ENCODE assay signal across 25 mouse cellular contexts in genomic region chr4:109114308-109114707, GRCm38 (mm10).
"Had no signal": no experiment of that assay in that cellular context is flagged by ENCODE, and none has a peak within 500 bp of the region (broad histone marks: within the 10 kb centered on the region; RNA-seq: fewer than 3 reads in every experiment).

No protein-coding gene starts in this region.

- ATAC-seq: forebrain, embryonic 16.5 days; hindbrain, embryonic 16.5 days; inflammation-experienced regulatory T-cells, adult 6 months; intestine, embryonic 15.5 days; intestine, postnatal 0 days had no signal

- H3K9ac ChIP-seq: heart, embryonic 12.5 days; hindbrain, embryonic 12.5 days; hindbrain, embryonic 14.5 days; intestine, embryonic 15.5 days; limb, embryonic 13.5 days; limb, embryonic 15.5 days; liver, embryonic 15.5 days had no signal

- H3K4me2 ChIP-seq: heart, embryonic 12.5 days; hindbrain, embryonic 12.5 days; hindbrain, embryonic 14.5 days; intestine, embryonic 15.5 days; limb, embryonic 13.5 days; limb, embryonic 15.5 days; liver, embryonic 13.5 days; liver, embryonic 15.5 days had no signal

- H3K27me3 ChIP-seq: heart, embryonic 12.5 days; hindbrain, embryonic 12.5 days; intestine, embryonic 15.5 days; limb, embryonic 13.5 days; limb, embryonic 15.5 days; liver, embryonic 13.5 days; liver, embryonic 15.5 days had no signal

- H3K27ac ChIP-seq: hindbrain, embryonic 10.5 days; hindbrain, embryonic 12.5 days; hindbrain, embryonic 14.5 days; intestine, embryonic 15.5 days; layer of hippocampus, adult 2 months; limb, embryonic 13.5 days; limb, embryonic 15.5 days; liver, embryonic 13.5 days had no signal

- H3K9me3 ChIP-seq: heart, embryonic 12.5 days; hindbrain, embryonic 10.5 days; hindbrain, embryonic 12.5 days; intestine, embryonic 15.5 days; limb, embryonic 13.5 days; limb, embryonic 15.5 days; liver, embryonic 13.5 days; liver, embryonic 15.5 days had no signal

- H3K4me3 ChIP-seq: heart, embryonic 12.5 days; hindbrain, embryonic 10.5 days; hindbrain, embryonic 12.5 days; intestine, embryonic 15.5 days; layer of hippocampus, adult 2 months; limb, embryonic 13.5 days; limb, embryonic 15.5 days; liver, embryonic 13.5 days; liver, embryonic 15.5 days had no signal

- H3K36me3 ChIP-seq: heart, embryonic 12.5 days; hindbrain, embryonic 10.5 days; hindbrain, embryonic 12.5 days; intestine, embryonic 15.5 days; limb, embryonic 13.5 days; limb, embryonic 15.5 days; liver, embryonic 13.5 days; liver, embryonic 15.5 days had no signal

- DNase-seq: gastrocnemius, postnatal 10 days; gastrocnemius, postnatal 25 days; heart, postnatal 10 days; heart, postnatal 4 days; kidney, adult 8-10 months; kidney, postnatal 10 days; kidney, postnatal 25 days; kidney, postnatal 4 days; layer of hippocampus, postnatal 36 days; left cerebral cortex, postnatal 4 days; liver, embryonic 13.5 days; lung, adult 18-20 months had no signal
